Mouse (Mus musculus) forebrain, embryonic 10.5 days (tissue): ENCODE measurements around the gene Tnik. TPM values are rescaled to one million over a fixed set of nuclear protein-coding genes. Genes with fewer than 3 reads are reported as not detected.

ENCODE experiments used
- DNase-seq: peaks from one replicate; pipeline ENCODE4 v3.0.0-alpha.2; 2017; ENCODE audit warnings: low spot score; ENCODE audit errors: extremely low spot score
- H3K27ac ChIP-seq: fragments of 300-500 bp; sonication (generic); 2 replicates; pipeline ENCODE4 v1.5.1; 2016; ENCODE audit warnings: mild to moderate bottlenecking
- H3K27me3 ChIP-seq: fragments of 300-500 bp; sonication (generic); 2 replicates; pipeline ENCODE4 v1.6.1; 2016; ENCODE audit warnings: mild to moderate bottlenecking; ENCODE audit not compliant: poor library complexity, severe bottlenecking
- H3K36me3 ChIP-seq: fragments of 300-500 bp; sonication (generic); replicated peaks from 2 replicates; pipeline ENCODE4 v1.6.1; 2016; ENCODE audit warnings: mild to moderate bottlenecking, moderate library complexity
- H3K4me1 ChIP-seq: fragments of 300-500 bp; sonication (generic); 2 replicates; pipeline ENCODE4 v1.6.1; 2016
- H3K4me3 ChIP-seq: fragments of 300-500 bp; sonication (generic); 2 replicates; pipeline ENCODE4 v1.5.1; 2016; ENCODE audit warnings: mild to moderate bottlenecking, moderate library complexity
- H3K9me3 ChIP-seq: fragments of 300-500 bp; sonication (generic); 2 replicates; pipeline ENCODE4 v1.6.1; 2016; ENCODE audit warnings: mild to moderate bottlenecking, moderate library complexity
- WGBS: fragments of 180-500 bp; shearing (Covaris S2); methylation state at CpG from one replicate; pipeline ENCODE4 v1.1.7; 2016; 5-methylcytosine and 5-hydroxymethylcytosine counted together
- polyA plus RNA-seq: library from polyadenylated mRNA; unstranded; fragments of >200 nt; fragmentation: Nextera tagmentation; extraction: Ambion mirVana; gene quantifications from 2 replicates; pipeline ENCODE4 v1.2.1, GENCODE M21; 2016

The Tnik gene
- polyA plus RNA-seq, 1 experiment from 2014 or later = 9.6 TPM

DNA sequence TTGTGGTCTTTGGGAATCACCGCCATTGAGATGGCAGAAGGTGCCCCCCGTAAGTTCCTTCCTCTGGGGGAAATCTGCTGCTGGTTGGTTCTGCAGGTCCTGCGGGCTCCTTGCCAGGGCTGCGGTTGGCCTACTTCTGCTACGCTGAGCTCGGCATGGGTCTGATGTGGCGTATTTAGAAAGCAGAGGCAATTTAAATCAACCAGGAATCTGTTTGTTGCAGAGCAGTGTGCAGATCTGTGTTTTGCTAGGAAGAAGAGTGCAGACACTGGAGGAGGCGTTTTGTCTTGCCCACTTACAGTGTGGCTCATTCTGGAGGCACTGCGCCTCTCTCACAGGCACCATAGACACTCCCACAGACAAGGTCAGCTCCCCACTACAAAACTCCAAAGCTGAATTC, 291.9 kb downstream of the Tnik start:
- Histone ChIP-seq H3K9me3 (no peaks in the 10 kb centered on the region), H3K27ac (no peak overlapping the region), H3K27me3 (no peaks in the 10 kb centered on the region), H3K36me3 (no peaks in the 10 kb centered on the region), H3K4me1 (peaks cover 19% of the 10 kb centered on the region; the same call in 1 of the 2 replicates), H3K4me3 (no peak overlapping the region)
- no peak for DNase-seq
- 89% methylated on average over 9 of the region's 9 CpGs for WGBS

DNA sequence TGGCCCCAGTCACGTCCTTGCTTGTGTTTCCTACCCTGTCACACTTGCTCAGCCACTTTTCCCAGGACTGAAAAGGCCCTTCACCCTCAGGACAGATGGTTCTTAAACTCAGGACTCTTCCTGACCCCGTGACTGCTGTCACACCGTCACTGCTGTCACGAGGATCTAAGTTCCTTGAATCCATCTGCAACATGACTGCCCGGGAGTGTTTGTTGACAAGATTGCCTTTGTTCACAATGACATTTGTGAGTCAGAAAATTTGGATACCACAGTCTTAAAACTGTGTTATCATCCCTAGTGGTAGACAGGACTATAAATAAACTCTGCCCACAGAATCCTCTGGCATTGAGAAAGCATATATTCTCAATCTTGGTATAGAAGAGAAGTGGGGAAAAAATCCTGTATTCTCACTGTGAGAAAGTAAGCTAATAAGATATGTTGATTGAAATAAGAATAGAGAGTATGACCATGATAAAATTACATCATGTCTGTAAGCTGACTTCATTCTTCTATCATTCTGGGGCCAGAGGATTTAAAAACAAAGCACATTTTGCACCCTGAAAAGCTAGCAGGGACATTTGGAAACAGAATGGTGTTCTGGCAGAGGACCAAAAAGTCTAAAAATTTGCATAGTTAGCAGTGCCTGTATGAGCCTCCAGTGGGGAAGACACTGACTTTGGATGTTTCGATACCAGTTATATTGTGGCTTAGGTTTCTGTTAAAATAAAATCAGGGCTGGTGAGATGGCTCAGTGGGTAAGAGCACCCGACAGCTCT, 293.0 kb downstream of the Tnik start:
- DNase-seq = no peak
- Histone ChIP-seq H3K36me3 (no peaks in the 10 kb centered on the region), H3K4me3 (no peak overlapping the region), H3K4me1 (peaks cover 12% of the 10 kb centered on the region; the same call in 1 of the 2 replicates), H3K9me3 (no peaks in the 10 kb centered on the region), H3K27ac (no peak overlapping the region), H3K27me3 (no peaks in the 10 kb centered on the region)
- WGBS = 77% methylated on average over 7 of the region's 7 CpGs

DNA sequence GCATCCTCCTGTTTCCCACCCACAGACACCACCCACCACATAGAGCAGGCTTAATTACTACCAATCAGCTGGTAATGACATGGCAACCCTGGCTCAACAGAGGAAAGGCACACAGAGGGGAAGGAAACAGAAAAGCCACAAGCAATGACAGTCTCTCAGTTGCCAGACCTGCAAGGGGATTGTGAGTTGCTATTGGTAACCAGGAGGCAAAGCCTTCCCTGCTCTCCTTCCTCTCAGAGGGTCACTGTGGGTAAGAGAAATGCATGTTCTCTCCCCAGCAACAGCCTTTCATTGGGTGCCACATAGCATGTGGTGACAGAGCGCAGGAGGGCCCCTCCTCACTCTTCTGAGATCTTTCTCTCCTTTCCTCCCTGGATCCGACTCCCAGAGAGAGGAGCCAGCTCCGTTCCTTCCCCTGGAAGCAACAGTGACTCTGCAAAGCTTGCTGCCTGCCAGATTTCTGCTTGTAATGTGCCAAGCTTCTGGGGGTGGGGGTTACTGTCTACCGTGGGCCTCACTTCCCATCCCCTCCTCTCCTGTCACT, 295.4 kb downstream of the Tnik start:
- no peaks in the 10 kb centered on the region for H3K9me3 ChIP-seq
- no peaks in the 10 kb centered on the region for H3K36me3 ChIP-seq
- DNase-seq = no peak
- no peak overlapping the region for H3K4me3 ChIP-seq
- no peaks in the 10 kb centered on the region for H3K27me3 ChIP-seq
- H3K4me1 ChIP-seq = peaks cover 11% of the 10 kb centered on the region; the same call in 1 of the 2 replicates
- WGBS = 82% methylated on average over 4 of the region's 4 CpGs
- 0 out of 2 replicates have a peak overlapping the region, but pooled peaks have one; percentile 31 for H3K27ac ChIP-seq

DNA sequence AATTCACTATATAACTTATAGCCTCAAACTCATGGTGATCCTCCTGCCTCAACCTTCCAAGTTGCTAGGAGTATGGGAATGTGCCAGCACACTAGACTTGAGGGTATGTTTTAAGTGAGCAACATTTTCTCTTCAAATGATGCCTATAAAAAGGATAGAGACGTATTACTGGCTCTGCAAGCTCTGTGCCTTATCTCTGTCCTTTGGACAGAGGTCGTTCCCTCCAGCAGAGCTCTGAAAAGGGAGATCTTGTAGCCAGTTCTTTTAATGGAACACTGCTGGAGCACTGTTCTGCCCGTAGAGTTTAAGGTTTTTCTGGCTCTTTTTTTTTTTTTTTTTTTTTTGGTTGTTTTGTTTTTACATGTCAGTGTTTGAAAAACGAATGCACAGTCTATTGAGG, 298.4 kb downstream of the Tnik start:
- Histone ChIP-seq H3K36me3 (no peaks in the 10 kb centered on the region; the same call in 1 of the 2 replicates), H3K4me1 (peaks cover 11% of the 10 kb centered on the region; the same call in 1 of the 2 replicates), H3K27me3 (no peaks in the 10 kb centered on the region), H3K27ac (no peak overlapping the region), H3K9me3 (no peaks in the 10 kb centered on the region), H3K4me3 (no peak overlapping the region)
- no peak for DNase-seq
- 86% methylated on average over 4 of the region's 4 CpGs for WGBS

DNA sequence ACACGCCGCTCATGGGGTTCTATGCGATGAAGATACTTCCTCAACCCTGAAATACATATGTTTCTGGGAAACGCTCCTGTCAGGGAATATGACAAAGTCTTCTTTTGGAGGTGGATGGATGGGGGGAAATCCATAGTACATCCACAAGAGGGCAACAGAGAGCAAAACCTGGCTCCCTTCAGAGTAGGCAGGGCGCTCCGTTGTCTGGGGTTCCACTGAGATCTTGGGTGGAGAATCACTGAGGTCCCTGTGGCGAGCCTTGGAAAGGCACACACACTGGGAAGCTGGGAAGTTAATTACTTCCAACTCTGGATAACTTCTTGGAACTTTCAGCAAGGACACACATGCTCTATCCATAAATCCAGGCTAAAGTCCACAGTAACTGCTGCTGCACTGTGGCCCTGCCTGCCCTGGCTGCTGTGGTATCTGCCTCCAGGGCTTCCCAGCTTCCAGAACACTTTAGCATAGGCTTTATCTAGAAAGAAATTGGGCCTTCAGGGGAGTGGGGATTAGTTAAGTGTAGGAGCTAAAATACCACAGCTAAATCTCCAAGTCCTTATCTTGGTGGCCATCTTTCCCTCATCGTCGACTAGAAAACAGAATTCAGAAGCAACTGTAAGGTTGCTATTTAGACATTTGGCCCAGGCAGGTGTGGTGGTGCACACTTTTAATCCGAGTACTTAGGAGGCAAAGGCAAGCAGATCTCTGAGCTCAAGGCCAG, 299.8 kb downstream of the Tnik start:
- peaks cover 5% of the 10 kb centered on the region; the same call in 1 of the 2 replicates for H3K4me1 ChIP-seq
- H3K4me3 ChIP-seq = no peak overlapping the region
- peak; percentile 25 for DNase-seq
- H3K36me3 ChIP-seq = no peaks in the 10 kb centered on the region; the same call in 1 of the 2 replicates
- H3K27ac ChIP-seq = no peak overlapping the region
- 75% methylated on average over 10 of the region's 10 CpGs for WGBS
- no peaks in the 10 kb centered on the region for H3K9me3 ChIP-seq
- no peaks in the 10 kb centered on the region for H3K27me3 ChIP-seq

DNA sequence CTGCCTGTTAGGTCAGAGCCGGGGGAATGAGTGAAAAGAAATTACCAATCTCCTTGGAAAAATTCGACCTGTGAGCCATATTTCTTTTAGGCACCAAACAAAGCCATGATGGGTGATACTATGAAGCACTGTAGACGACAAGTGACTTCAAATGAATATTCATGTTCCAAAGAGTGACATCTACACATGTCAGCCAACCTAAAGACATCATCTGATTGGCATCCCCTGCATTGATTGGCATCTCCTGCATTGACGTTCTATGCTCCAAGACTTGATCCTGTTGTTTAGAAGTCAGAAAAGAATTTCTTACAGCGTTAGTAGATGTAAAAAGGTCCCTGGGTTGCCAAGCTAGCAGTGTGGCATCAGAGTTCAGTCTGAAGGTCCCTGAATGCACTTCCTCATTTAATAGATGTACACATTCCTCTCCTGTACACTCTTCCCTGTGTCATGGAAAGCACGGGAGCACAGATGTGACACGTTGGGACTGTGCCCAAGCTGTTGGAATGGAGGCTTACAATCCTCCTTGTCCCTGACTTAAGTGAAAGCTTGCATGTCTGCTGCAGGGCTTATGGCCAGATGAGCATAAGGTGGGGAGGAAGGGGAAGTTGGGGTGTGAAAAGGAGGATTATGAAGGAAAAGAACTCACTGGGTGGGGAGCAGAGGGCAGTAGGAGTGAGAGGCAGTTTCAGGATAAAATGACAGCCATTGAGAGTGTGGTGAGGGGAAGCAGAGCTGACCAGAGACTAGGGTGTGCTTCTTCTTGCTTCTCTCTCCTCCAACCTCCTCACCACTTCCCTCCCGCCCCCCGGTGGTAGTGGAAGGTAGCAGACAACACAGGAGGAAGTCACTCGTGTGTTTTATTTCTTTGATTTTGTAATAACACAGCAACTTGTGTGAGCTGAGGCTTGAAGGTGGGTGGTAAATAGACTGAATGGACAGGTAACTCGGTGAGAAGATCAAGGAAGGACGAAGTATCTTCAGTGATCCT, 301.6 kb downstream of the Tnik start:
- WGBS = 80% methylated on average over 12 of the region's 12 CpGs
- no peak for DNase-seq
- H3K27ac ChIP-seq = no peak overlapping the region
- no peaks in the 10 kb centered on the region for H3K4me1 ChIP-seq
- H3K9me3 ChIP-seq = no peaks in the 10 kb centered on the region
- H3K27me3 ChIP-seq = no peaks in the 10 kb centered on the region
- H3K4me3 ChIP-seq = no peak overlapping the region
- no peaks in the 10 kb centered on the region; the same call in 1 of the 2 replicates for H3K36me3 ChIP-seq

DNA sequence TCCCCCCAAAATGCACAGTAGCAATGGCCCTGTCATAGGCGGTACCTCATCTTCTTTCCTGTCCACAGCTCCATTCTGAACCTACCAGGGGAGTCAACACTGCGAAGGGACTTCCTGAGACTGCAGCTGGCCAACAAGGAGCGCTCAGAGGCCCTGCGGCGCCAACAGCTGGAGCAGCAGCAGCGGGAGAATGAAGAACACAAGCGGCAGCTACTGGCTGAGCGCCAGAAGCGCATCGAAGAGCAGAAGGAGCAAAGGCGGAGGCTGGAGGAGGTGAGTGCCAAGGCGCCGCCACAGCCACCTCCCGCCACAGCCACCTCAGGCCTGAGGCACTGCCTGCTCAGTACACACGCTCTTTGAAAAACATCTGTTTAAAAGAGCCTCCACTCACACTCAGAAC, 314.3 kb downstream of the Tnik start:
- H3K36me3 ChIP-seq = no peaks in the 10 kb centered on the region
- H3K4me3 ChIP-seq = no peak overlapping the region
- WGBS = 39% methylated on average over 15 of the region's 15 CpGs
- H3K9me3 ChIP-seq = no peaks in the 10 kb centered on the region
- H3K4me1 ChIP-seq = peaks cover 5% of the 10 kb centered on the region
- no peak overlapping the region for H3K27ac ChIP-seq
- DNase-seq = no peak
- no peaks in the 10 kb centered on the region for H3K27me3 ChIP-seq

DNA sequence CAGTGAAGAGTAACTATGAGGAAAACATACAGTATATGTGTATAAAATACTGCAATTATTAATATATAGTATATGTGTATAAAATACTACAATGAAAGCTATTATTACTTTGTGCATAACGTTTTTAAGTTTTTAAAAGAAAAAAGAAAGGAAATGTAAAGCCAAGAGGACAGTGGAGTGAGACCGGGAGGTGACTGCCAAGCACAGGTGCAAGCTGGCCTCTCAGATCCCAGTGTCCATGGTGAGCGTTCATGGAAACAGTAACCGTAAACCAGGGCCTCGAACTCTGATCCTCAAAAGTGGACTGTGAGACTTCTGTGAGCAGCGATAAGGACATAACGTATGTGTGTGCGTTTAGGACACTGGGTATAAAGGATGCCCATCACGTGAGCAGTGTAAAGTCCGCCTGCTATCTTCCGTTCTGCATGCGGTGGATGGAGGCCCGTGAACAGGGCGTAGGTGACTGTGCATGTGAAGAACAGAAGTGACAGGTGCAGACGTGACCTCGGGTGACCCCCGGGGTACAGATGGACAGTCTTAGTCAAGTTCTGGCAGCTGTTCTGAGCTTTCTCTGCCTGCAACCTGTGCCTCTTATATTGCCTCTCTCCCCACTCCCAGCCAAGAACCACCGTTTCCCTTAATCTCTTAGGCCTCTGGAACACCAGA, 316.1 kb downstream of the Tnik start:
- no peaks in the 10 kb centered on the region for H3K36me3 ChIP-seq
- H3K4me3 ChIP-seq = no peak overlapping the region
- H3K4me1 ChIP-seq = peaks cover 5% of the 10 kb centered on the region
- WGBS = 89% methylated on average over 18 of the region's 18 CpGs
- no peaks in the 10 kb centered on the region for H3K27me3 ChIP-seq
- H3K27ac ChIP-seq = no peak overlapping the region
- H3K9me3 ChIP-seq = no peaks in the 10 kb centered on the region
- DNase-seq = no peak

DNA sequence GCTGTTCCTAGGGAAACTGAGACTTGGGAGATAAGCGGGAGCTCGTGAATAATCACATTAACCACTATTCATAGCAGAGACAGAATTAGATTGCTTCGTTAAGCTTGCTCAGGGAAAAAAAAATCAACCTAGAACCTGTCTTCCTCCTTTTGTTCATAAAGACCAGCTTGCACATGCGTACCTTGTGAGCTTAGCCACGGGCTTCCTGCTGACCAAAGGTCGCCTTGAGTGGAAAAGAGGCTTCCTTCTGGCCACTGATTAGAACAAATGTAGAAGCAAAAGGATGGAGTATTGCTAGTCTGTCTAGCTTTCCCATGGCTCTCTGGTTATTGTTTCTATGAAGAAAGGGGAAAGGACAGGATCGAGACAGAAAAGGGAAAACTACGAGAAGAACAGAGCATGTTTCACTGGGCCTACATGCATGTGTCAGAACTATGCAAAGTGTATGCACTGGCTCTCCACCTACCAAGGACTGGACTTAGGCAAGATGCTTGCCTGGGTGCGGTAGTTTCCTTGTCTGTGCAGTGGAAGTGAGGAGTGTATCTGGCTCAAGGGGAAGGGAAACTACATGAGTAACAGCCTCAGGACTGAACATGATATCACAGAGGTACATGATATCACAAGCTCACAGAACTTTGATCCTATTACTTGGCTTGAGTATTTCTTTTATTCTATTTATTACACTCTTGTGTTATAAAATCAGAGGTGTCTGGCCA, 322.9 kb downstream of the Tnik start:
- H3K4me1 ChIP-seq = no peaks in the 10 kb centered on the region
- no peak for DNase-seq
- no peaks in the 10 kb centered on the region for H3K36me3 ChIP-seq
- H3K27me3 ChIP-seq = no peaks in the 10 kb centered on the region
- no peak overlapping the region for H3K4me3 ChIP-seq
- 84% methylated on average over 9 of the region's 9 CpGs for WGBS
- H3K9me3 ChIP-seq = no peaks in the 10 kb centered on the region
- no peak overlapping the region for H3K27ac ChIP-seq

DNA sequence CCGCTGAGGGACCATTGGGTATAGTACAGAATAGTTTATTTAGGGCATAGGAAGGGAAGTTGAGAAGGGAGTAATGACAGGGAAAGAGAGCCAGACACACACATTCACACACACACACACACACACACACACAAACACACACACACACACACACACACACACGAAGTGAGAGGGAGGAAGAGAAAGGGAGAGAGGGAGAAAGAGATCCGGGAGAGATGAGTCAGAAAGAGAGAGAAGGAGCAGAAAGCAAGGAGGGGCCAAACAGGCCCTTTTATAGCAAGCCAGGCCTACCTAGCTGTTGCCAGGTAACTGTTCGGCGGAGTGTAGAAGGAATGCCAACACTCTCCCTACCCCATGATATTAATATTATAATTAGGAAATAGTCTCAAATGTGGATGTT, 324.8 kb downstream of the Tnik start:
- H3K27ac ChIP-seq = no peak overlapping the region
- H3K4me1 ChIP-seq = no peaks in the 10 kb centered on the region
- H3K4me3 ChIP-seq = no peak overlapping the region
- H3K9me3 ChIP-seq = no peaks in the 10 kb centered on the region
- DNase-seq = no peak
- H3K36me3 ChIP-seq = no peaks in the 10 kb centered on the region
- WGBS = 77% methylated on average over 5 of the region's 5 CpGs
- no peaks in the 10 kb centered on the region for H3K27me3 ChIP-seq

DNA sequence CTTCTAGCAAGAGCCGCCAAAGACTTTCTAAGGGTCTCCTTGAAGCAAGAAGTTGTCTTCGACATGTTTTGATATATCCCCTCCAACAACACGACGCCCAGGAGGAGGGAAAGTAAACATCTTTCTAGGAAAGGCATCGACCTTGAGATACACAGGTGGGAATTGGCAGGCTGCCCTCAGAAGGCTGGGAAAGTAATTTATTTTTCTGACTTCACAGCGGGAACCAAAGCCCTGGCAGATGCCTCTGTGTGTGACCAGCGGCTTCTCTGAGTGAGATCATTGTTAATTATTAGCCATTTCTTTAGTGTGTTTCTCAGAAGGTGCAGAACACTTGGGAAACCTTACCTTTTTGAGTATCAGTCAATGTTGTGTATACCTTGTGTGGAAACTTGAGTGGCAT, 328.3 kb downstream of the Tnik start:
- Histone ChIP-seq H3K27me3 (no peaks in the 10 kb centered on the region), H3K9me3 (no peaks in the 10 kb centered on the region), H3K36me3 (no peaks in the 10 kb centered on the region), H3K4me3 (no peak overlapping the region), H3K27ac (no peak overlapping the region), H3K4me1 (no peaks in the 10 kb centered on the region)
- WGBS = 88% methylated on average over 7 of the region's 7 CpGs
- no peak for DNase-seq
